Mouse (Mus musculus) myocyte (in vitro differentiated cells): ENCODE results near the gene Pi4kb. TPM values are rescaled to one million over a fixed set of nuclear protein-coding genes. Genes with fewer than 3 reads are reported as not detected.

ENCODE experiments used
- H3K27me3 ChIP-seq: one replicate; pipeline ENCODE4 v1.6.1; 2011; ENCODE audit not compliant: control insufficient read depth, insufficient read depth, insufficient read length
- H3K36me3 ChIP-seq: one replicate; pipeline ENCODE4 v1.6.1; 2011; ENCODE audit not compliant: control insufficient read depth, insufficient read depth
- H3K4me2 ChIP-seq: one replicate; pipeline ENCODE4 v1.6.1; 2011; ENCODE audit warnings: low read depth, control low read depth
- H3K4me3 ChIP-seq: one replicate; pipeline ENCODE4 v1.5.1; 2011; ENCODE audit warnings: mild to moderate bottlenecking, control low read depth, moderate library complexity
- H3K79me2 ChIP-seq: one replicate; pipeline ENCODE4 v1.6.1; 2011; ENCODE audit not compliant: control insufficient read depth, insufficient read depth
- H3ac ChIP-seq: one replicate; pipeline ENCODE4 v1.6.1; 2011; ENCODE audit not compliant: control insufficient read depth, insufficient read length
- CEBPB ChIP-seq: IDR thresholded peaks from 2 replicates; pipeline ENCODE4 v1.6.1; 2011; ENCODE audit warnings: mild to moderate bottlenecking, moderate library complexity; ENCODE audit not compliant: poor library complexity, insufficient read depth, severe bottlenecking
- E2F4 ChIP-seq: IDR thresholded peaks from one replicate; pipeline ENCODE4 v1.6.1; 2011; ENCODE audit warnings: mild to moderate bottlenecking, control low read depth, moderate library complexity; ENCODE audit not compliant: insufficient read depth
- MAX ChIP-seq: IDR thresholded peaks from one replicate; pipeline ENCODE4 v1.6.1; 2011; ENCODE audit warnings: low read depth, mild to moderate bottlenecking, control low read depth
- MYOD1 ChIP-seq, 3 experiments: IDR thresholded peaks; one replicate each; pipeline ENCODE4 v1.6.1; 2011; ENCODE audit warnings: control low read depth in 2 of 3, low read depth in 2 of 3, mild to moderate bottlenecking in 2 of 3, moderate library complexity in 1 of 3; ENCODE audit not compliant: insufficient read length in 2 of 3, control insufficient read depth in 1 of 3
- MYOG ChIP-seq, 3 experiments: IDR thresholded peaks; one replicate each; pipeline ENCODE4 v1.6.1; 2011; ENCODE audit warnings: control low read depth in 2 of 3, low read depth in 2 of 3, mild to moderate bottlenecking in 2 of 3; ENCODE audit not compliant: insufficient read length in 2 of 3, control insufficient read depth in 1 of 3, insufficient read depth in 1 of 3
- POLR2A ChIP-seq: IDR thresholded peaks from one replicate; pipeline ENCODE4 v1.6.1; 2011; ENCODE audit warnings: low read depth, mild to moderate bottlenecking, control low read depth, moderate library complexity; ENCODE audit not compliant: insufficient read length
- POLR2AphosphoS2 ChIP-seq: IDR thresholded peaks from one replicate; pipeline ENCODE4 v1.6.1; 2011; ENCODE audit warnings: low read depth, control low read depth; ENCODE audit not compliant: insufficient read length
- REST ChIP-seq: IDR thresholded peaks from one replicate; pipeline ENCODE4 v1.6.1; 2011; ENCODE audit warnings: mild to moderate bottlenecking, control low read depth, moderate library complexity; ENCODE audit not compliant: insufficient read depth, insufficient read length
- SRF ChIP-seq: IDR thresholded peaks from one replicate; pipeline ENCODE4 v1.6.1; 2011; ENCODE audit warnings: low read depth; ENCODE audit not compliant: control insufficient read depth, insufficient read length
- TCF12 ChIP-seq: IDR thresholded peaks from one replicate; pipeline ENCODE4 v1.6.1; 2011; ENCODE audit warnings: mild to moderate bottlenecking, control low read depth; ENCODE audit not compliant: poor library complexity, insufficient read depth, severe bottlenecking
- TCF3 ChIP-seq: IDR thresholded peaks from one replicate; pipeline ENCODE4 v1.6.1; 2011; ENCODE audit warnings: low read depth, control low read depth; ENCODE audit not compliant: insufficient read length
- USF1 ChIP-seq: IDR thresholded peaks from one replicate; pipeline ENCODE4 v1.6.1; 2011; ENCODE audit warnings: low read depth, mild to moderate bottlenecking, control low read depth, moderate library complexity
- polyA plus RNA-seq: library from polyadenylated mRNA; unstranded; fragments of >200 nt; fragmentation: generic; extraction: Trizol; gene quantifications from one replicate; pipeline ENCODE4 v1.2.1, GENCODE M21; 2012; ENCODE audit warnings: missing spikeins

Pi4kb gene
- polyA plus RNA-seq, 1 experiment = 44.9 TPM

DNA sequence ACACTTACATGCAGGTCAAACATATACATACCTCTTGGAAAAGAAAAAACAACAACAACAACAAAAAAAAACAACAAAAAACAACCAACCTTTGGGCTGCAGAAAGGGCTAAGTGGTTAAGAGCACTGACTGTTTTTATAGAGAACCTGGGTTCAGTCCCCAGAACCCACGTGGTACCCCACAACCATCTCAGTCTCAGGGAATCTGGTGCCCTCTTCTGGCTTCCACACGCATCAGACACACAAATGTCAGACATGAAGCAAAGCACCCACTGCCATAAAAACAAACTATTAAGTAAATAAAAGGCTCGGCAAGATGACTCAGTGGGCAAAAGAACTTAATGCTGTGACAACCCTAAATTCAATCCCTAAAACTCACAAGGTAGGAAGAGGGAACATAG is 55.4 kb downstream of the Pi4kb start:
- H3K36me3 ChIP-seq = peaks cover 30% of the 10 kb centered on the region
- H3K4me2 ChIP-seq = no peak overlapping the region
- no peaks in the 10 kb centered on the region for H3K27me3 ChIP-seq
- TF ChIP-seq USF1 (no peak), MYOD1 (IDR thresholded peaks at IDR 0.05; ENCODE audit: control insufficient read depth in 1 of 3, insufficient read length in 2 of 3, low read depth in 2 of 3) (no peak), CEBPB (no peak), REST (no peak), POLR2AphosphoS2 (no peak), E2F4 (no peak), SRF (no peak), TCF12 (no peak), TCF3 (no peak), POLR2A (no peak), MYOG (IDR thresholded peaks at IDR 0.05; ENCODE audit: control insufficient read depth in 1 of 3, insufficient read depth in 1 of 3, insufficient read length in 2 of 3, low read depth in 2 of 3) (no peak), MAX (no peak)
- no peak overlapping the region for H3K4me3 ChIP-seq
- no peak overlapping the region for H3ac ChIP-seq
- H3K79me2 ChIP-seq = no peaks in the 10 kb centered on the region

DNA sequence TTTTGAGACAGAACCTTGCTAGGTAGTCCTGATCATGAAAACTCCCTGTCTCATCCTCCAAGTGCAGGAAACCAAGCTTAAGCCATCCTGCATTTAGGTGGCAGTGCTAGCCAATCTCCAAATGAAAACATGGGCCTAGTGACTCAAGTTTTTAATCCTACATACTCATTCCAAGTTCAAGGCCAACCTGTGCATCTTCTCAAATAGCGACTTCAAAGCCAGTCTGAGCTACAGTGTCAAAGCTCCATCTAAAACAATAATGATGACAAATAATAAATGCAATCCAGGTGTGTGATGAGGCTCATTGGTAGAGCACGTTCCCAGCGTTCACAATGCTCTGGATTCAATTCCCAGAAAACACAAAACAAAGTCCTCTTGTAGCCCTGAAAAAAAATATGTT is 67.1 kb downstream of the Pi4kb start:
- no peaks in the 10 kb centered on the region for H3K27me3 ChIP-seq
- H3K79me2 ChIP-seq = peaks cover 55% of the 10 kb centered on the region
- peaks cover 1% of the 10 kb centered on the region for H3K36me3 ChIP-seq
- peak overlapping the region; percentile 75 for H3K4me2 ChIP-seq
- peak overlapping the region; percentile 58 for H3ac ChIP-seq
- peak overlapping the region; percentile 53 for H3K4me3 ChIP-seq
- TF ChIP-seq POLR2AphosphoS2 = no peak
- no peak for TF ChIP-seq MYOD1 (IDR thresholded peaks at IDR 0.05; ENCODE audit: control insufficient read depth in 1 of 3, insufficient read length in 2 of 3, low read depth in 2 of 3)
- no peak for TF ChIP-seq TCF3
- no peak for TF ChIP-seq TCF12
- TF ChIP-seq MAX = no peak
- no peak for TF ChIP-seq POLR2A
- no peak for TF ChIP-seq CEBPB
- TF ChIP-seq E2F4 = no peak
- TF ChIP-seq MYOG (IDR thresholded peaks at IDR 0.05; ENCODE audit: control insufficient read depth in 1 of 3, insufficient read depth in 1 of 3, insufficient read length in 2 of 3, low read depth in 2 of 3) = no peak
- no peak for TF ChIP-seq SRF
- TF ChIP-seq REST = no peak
- no peak for TF ChIP-seq USF1

DNA sequence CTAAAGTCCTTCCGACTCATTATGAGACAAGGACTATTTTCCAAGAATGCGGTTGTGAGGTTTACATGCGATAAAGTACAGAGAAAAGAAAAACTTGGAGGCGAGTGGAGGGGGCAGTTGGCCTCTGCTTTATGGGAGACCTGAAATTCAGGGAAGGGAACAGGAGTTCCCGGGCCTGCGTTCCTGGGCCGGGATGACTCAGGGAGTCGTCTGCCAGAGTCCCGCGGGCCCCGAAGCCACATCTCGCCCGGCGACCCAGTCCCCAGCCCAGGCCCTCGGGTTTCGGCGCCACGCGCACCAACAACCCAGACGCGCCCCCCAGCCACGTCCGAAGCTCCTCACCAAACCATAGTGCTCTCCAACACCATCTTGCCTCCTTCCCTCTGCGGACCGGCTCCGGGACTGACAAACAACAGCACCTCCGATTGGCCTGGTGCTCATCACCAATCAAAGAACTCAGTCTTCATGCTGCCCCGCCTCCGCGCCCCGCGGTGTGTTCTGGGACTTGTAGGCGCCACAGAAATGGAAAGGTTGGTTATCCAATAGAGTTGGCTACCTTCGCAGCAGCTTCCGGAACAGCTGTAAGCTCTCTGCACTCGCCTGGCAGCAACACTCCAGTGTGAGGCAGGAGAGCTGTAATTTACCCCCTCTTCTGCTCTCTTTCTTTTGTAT is 67.8 kb downstream of the Pi4kb start, which contains the start of gene Psmd4:
Psmd4 (minus strand) TSS at position 449 of the 672 bp plus-strand sequence.
- peak within 1 kb of the TSS; percentile 58 for H3ac ChIP-seq
- TF ChIP-seq MYOD1 (IDR thresholded peaks at IDR 0.05; ENCODE audit: control insufficient read depth in 1 of 3, insufficient read length in 2 of 3, low read depth in 2 of 3) (peak in 2 of 3 experiments; percentile 53 to 79), POLR2A (peak; percentile 95), POLR2AphosphoS2 (peak; percentile 91), TCF3 (no peak), MYOG (IDR thresholded peaks at IDR 0.05; ENCODE audit: control insufficient read depth in 1 of 3, insufficient read depth in 1 of 3, insufficient read length in 2 of 3, low read depth in 2 of 3) (peak; percentile 34 to 79 (median 70)), E2F4 (no peak), REST (no peak), USF1 (no peak), CEBPB (no peak), TCF12 (no peak), MAX (no peak), SRF (peak; percentile 66)
- peak within 1 kb of the TSS; percentile 83 for H3K4me2 ChIP-seq
- peaks cover 48% of the 10 kb centered on the region for H3K79me2 ChIP-seq
- H3K27me3 ChIP-seq = no peaks in the 10 kb centered on the region
- peak within 1 kb of the TSS; percentile 53 for H3K4me3 ChIP-seq
- no peaks in the 10 kb centered on the region for H3K36me3 ChIP-seq

DNA sequence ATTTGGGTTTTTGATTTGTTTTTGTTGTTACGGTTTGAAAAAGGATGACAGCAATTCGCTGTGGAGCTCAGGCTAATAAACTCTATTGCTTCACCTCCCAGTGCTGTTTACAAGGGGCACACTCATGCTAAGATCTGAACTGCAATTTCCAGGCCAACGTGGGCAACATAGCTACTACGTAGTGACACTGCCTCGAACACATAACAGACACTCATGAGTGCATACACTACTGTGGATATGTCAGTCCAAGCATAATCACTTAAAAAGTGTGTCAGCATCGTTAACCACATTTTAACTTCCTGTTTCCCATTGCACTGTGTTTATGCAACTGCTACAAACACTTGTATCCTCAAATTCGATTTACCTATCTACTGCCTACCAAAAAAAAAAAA is 68.3 kb downstream of the Pi4kb start:
- Histone ChIP-seq H3K27me3 (no peaks in the 10 kb centered on the region), H3ac (peak overlapping the region; percentile 58), H3K79me2 (peaks cover 44% of the 10 kb centered on the region), H3K4me3 (peak overlapping the region; percentile 53), H3K4me2 (peak overlapping the region; percentile 83), H3K36me3 (no peaks in the 10 kb centered on the region)
- no peak for TF ChIP-seq POLR2A

DNA sequence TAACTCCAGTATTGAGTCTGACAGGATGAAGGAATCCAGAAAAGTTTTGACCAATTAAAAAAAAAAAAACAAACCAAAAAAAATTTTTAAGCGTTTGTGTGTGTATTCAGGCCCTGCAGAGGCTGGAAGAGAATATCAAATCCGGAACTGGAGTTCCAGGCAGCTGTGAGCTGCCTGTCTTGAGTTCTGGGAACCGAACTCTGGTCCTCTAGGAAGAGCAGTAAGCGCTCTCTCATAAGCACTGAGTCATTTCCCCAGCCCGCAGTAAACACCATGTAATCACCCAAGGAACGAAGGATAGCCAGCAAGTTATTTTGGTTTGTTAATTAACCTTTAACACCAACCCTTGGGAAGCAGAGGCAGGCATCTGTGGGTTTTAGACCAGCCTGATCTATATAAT is 68.7 kb downstream of the Pi4kb start:
- Histone ChIP-seq H3K36me3 (no peaks in the 10 kb centered on the region), H3K4me3 (no peak overlapping the region), H3K79me2 (peaks cover 40% of the 10 kb centered on the region), H3K27me3 (no peaks in the 10 kb centered on the region), H3K4me2 (peak overlapping the region; percentile 83), H3ac (no peak overlapping the region)
- TF ChIP-seq POLR2AphosphoS2 (no peak), USF1 (no peak), E2F4 (no peak), TCF3 (no peak), SRF (no peak), TCF12 (no peak), REST (no peak), CEBPB (no peak), MAX (no peak)
